Mouse (Mus musculus): ENCODE measurements around the gene Nip7. TPM values are rescaled to one million over a fixed set of nuclear protein-coding genes. Genes with fewer than 3 reads are reported as not detected.

Gene Nip7
- 15.7 and 48.2 TPM in 2 replicates for polyA plus RNA-seq (2012; rRNA removed; ENCODE audit: low replicate concordance)

DNA sequence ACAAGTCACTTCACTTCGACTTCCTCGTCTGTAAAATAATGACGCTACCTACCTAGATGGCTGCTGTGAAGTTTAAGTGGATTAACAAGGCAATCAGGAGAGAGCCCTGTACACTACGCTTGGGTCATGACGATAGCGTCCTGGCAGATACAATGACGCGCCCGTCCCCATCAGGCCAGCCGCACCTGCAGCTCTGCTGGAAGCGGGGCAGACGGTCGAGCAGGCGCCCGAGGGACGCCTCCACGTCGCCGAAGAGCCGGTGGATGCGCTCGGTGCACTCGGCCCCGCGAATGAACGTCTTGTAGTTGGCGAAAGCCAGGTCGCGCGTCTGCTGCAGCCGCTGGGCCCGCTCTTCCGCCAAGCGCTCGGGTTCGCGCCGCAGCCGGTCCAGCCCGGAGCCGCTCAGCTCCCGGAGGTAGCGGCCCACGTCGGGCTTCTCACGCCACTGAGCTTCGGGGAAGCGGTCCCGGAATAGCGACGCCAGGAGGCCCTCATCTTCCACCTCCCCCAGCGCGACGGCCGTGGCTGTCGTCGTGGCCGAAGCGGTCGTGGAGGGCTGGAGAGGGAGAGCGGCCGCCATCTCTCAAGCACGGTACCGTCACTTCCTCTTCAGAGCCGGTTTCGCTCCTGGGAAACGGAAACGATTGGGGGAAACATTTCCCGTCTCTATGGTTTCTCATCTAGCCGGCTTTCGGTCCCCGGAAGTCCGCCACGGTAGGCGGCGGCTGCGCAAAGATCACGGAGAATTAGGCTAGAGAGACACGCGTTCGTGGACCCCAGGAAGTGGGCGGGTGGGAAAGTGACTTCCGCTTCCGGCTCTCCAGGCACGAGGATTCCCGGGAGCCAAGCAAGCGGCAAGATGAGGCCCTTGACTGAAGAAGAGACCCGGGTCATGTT is at the start of gene Nip7, which contains the start of gene Cog8:
Gene Nip7, plus strand, starts transcription at position 802 of the 897 bp plus-strand sequence.
Gene Cog8, minus strand, starts transcription at position 614 of the 897 bp plus-strand sequence.

DNA sequence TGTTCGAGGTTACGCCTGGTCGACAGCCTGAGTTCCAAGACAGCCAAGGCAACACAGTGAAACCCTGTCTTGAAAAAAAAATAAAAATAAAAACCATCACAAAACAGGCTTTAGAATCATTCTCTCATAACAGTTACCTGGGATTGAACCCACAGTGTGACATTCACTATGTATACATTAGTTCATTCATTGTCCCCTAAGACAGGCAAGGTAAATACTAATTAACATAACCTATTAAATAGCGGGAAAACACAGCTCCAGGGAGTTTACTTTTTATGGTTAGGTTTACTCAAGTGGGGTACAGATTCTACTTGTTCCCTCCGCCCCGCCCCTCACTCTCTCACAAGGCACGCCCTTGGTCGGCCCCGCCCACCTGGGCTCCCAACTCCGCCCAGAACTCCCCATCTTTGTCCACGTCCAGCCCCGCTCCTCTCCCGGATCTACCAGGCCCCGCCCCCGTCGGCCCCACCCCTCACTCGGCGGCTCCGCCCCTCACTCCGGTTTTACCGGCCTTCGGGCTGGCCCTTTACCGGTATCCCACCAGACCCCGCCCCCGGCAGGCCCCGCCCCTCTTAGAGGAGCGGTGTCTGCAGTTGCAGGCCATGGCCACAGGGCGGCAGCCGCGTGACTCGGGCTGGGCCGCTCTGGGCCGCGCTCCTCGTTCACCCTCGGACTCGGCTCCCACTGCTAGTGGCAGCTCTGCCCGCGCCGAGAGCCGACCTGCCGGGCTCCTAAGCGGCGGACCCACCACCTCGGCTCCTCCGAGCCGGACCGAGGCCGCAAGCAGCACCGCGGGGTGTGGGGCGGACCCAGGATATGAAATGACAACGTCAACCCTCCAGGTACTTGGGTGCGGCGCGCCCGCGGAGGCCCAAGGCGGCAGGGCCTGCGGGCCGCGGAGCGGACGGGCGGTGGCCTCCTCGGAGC is 25.8 kb upstream of the Nip7 start, which contains the start of gene Vps4a:
Gene Vps4a, plus strand, starts transcription at position 573 of the 927 bp plus-strand sequence.

DNA sequence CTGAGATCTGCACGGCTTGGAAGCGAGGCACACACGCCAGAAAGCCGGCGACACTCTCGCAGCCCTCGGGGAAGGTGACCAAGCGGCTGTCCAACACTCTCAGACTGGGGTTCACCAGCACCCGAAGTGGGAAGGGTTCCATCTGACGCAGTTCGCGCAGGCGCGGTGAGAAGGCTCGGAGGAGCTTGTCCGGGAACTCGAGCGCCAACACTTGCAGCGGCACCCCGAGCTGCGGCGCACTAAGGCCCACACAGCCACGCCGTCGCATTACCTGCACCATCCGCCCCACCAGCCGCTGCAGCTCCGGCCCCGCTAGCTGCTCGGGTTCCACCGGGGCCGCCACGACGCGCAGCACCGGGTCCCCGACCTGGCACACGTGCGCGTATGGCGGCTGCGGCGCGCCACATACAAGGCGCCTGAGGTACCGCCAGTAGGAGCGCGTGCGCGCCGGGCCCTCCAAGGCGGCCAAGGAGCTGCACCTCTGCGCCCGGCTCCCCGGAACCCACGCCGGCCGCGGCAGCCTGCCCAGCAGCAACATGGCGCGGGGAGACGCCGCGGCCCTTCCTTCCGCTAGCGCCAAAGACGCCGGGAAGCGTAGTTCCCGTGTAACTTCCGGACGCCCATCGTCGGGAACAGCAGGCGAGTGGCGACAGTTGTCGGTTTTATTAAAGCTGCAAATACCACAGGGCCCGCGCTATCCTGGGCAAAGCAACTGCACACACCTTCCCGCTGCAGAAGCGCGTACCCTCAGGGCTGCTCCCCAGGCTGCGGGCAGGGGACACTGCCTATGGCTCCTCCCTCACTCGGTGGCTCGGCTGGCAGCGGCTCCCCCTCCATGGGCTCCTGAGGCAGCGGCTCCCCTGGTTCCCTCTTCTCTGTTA is 8.4 kb upstream of the Nip7 start, which contains the start of gene Pdf:
Gene Pdf, minus strand, starts transcription at position 554 of the 881 bp plus-strand sequence.

GRCm38 (mm10) chr8:107065511-107066496 is 9.1 kb downstream of the Nip7 start, which contains the start of gene Tmed6:
Tmed6 (minus strand) TSS chr8:107065644.

GRCm38 (mm10) chr8:107096366-107097036 is 39.8 kb downstream of the Nip7 start, which contains the start of gene Terf2:
Terf2 (minus strand) TSS chr8:107096547.

Other genes starting within 250 kb of the Nip7 start
- gene Has3, start 186.6 kb upstream of the Nip7 start, polyA plus RNA-seq (2012; rRNA removed; ENCODE audit: low replicate concordance), result 2.1 and 3.5 TPM in 2 replicates
- 36.2 and 39.7 TPM in 2 replicates for gene Utp4, start 163.2 kb upstream of the Nip7 start, polyA plus RNA-seq (2012; rRNA removed; ENCODE audit: low replicate concordance)
- gene Sntb2, start 121.1 kb upstream of the Nip7 start, polyA plus RNA-seq (2012; rRNA removed; ENCODE audit: low replicate concordance), result 15.4 and 18.9 TPM in 2 replicates
- gene Vps4a, start 25.7 kb upstream of the Nip7 start, polyA plus RNA-seq (2012; rRNA removed; ENCODE audit: low replicate concordance), result 34.5 and 39.2 TPM in 2 replicates
- 38.4 and 42.4 TPM in 2 replicates for gene Pdf, start 8.3 kb upstream of the Nip7 start, polyA plus RNA-seq (2012; rRNA removed; ENCODE audit: low replicate concordance)
- gene Cog8, start 188 bp upstream of the Nip7 start, polyA plus RNA-seq (2012; rRNA removed; ENCODE audit: low replicate concordance), result 45.0 and 49.3 TPM in 2 replicates
- 2.0 TPM in 1 of 2 replicates, not detected in the other for gene Tmed6, start 8.8 kb downstream of the Nip7 start, polyA plus RNA-seq (2012; rRNA removed; ENCODE audit: low replicate concordance)
- gene Terf2, start 39.7 kb downstream of the Nip7 start, polyA plus RNA-seq (2012; rRNA removed; ENCODE audit: low replicate concordance), result 9.1 and 16.0 TPM in 2 replicates
- 213 and 292 TPM in 2 replicates for gene Cyb5b, start 93.8 kb downstream of the Nip7 start, polyA plus RNA-seq (2012; rRNA removed; ENCODE audit: low replicate concordance)
- 18.1 and 34.8 TPM in 2 replicates for gene Nfat5, start 236.6 kb downstream of the Nip7 start, polyA plus RNA-seq (2012; rRNA removed; ENCODE audit: low replicate concordance)